In genomic region chr15:81522036-81522751, GRCm38 (mm10) we compare ENCODE assay signal across 8 mouse cellular contexts. TPM values are rescaled to one million over a fixed set of nuclear protein-coding genes. Genes with fewer than 3 reads are reported as not detected.
DNase-seq lines count a peak whose midpoint lies in the region; ATAC-seq and TF ChIP-seq lines count a peak whose summit lies in the region.

No protein-coding gene starts in this region.

- DNase-seq in CD4-positive helper T cell, adult 2 months (ENCODE audit: low read depth, low spot score) = peak; percentile 85
- DNase-seq in adrenal gland, postnatal 25 days = peak; percentile 72
- DNase-seq in lung, embryonic 14.5 days = peak; percentile 68
- peak; percentile 75 for DNase-seq in thymus, postnatal 0 days (ENCODE audit: low spot score)

- no peaks in the 10 kb centered on the region for H3K27me3 ChIP-seq in embryonic facial prominence, embryonic 13.5 days
- no peaks in the 10 kb centered on the region for H3K27me3 ChIP-seq in heart, embryonic 12.5 days (replicated peaks)
- no peaks in the 10 kb centered on the region for H3K27me3 ChIP-seq in kidney, embryonic 15.5 days
- no peaks in the 10 kb centered on the region for H3K27me3 ChIP-seq in lung, embryonic 14.5 days (ENCODE audit: insufficient read depth, low read length)
- no peaks in the 10 kb centered on the region; the same call in 1 of the 2 replicates for H3K27me3 ChIP-seq in neural tube, embryonic 15.5 days (replicated peaks)

- H3K9me3 ChIP-seq in embryonic facial prominence, embryonic 13.5 days = no peaks in the 10 kb centered on the region
- no peaks in the 10 kb centered on the region for H3K9me3 ChIP-seq in heart, embryonic 12.5 days (replicated peaks)
- H3K9me3 ChIP-seq in kidney, embryonic 15.5 days (replicated peaks) = no peaks in the 10 kb centered on the region
- no peaks in the 10 kb centered on the region for H3K9me3 ChIP-seq in lung, embryonic 14.5 days (ENCODE audit: low read depth, low read length)
- no peaks in the 10 kb centered on the region for H3K9me3 ChIP-seq in neural tube, embryonic 15.5 days (replicated peaks)

- peak overlapping the region; percentile 94 for H3K4me2 ChIP-seq in embryonic facial prominence, embryonic 13.5 days
- peak overlapping the region; percentile 81 for H3K4me2 ChIP-seq in heart, embryonic 12.5 days
- peak overlapping the region; percentile 99 for H3K4me2 ChIP-seq in kidney, embryonic 15.5 days
- H3K4me2 ChIP-seq in lung, embryonic 14.5 days = peak overlapping the region; percentile 97
- peak overlapping the region; percentile 94 for H3K4me2 ChIP-seq in neural tube, embryonic 15.5 days

- ATAC-seq in embryonic facial prominence, embryonic 13.5 days (ENCODE audit: insufficient number of reproducible peaks, insufficient read depth, low FRiP score, low TSS enrichment, low read depth) = peak; percentile 12; the same call in 1 of the 2 replicates
- ATAC-seq in heart, embryonic 12.5 days (ENCODE audit: insufficient number of reproducible peaks, low FRiP score) = peak; percentile 48
- peak; percentile 52 for ATAC-seq in kidney, embryonic 15.5 days (replicated peaks; ENCODE audit: low FRiP score)
- ATAC-seq in lung, embryonic 14.5 days (ENCODE audit: insufficient read depth) = peak; percentile 42
- peak; percentile 64 for ATAC-seq in neural tube, embryonic 15.5 days (ENCODE audit: low FRiP score)

- under 1% methylated on average over 38 of the region's 38 CpGs for WGBS in embryonic facial prominence, embryonic 13.5 days
- WGBS in heart, embryonic 12.5 days = 0% methylated on average over 38 of the region's 38 CpGs
- WGBS in kidney, embryonic 15.5 days = under 1% methylated on average over 38 of the region's 38 CpGs
- WGBS in lung, embryonic 14.5 days = under 1% methylated on average over 38 of the region's 38 CpGs
- WGBS in neural tube, embryonic 15.5 days = under 1% methylated on average over 38 of the region's 38 CpGs

- H3K9ac ChIP-seq in embryonic facial prominence, embryonic 13.5 days = peak overlapping the region; percentile 78
- H3K9ac ChIP-seq in heart, embryonic 12.5 days = peak overlapping the region; percentile 78
- H3K9ac ChIP-seq in kidney, embryonic 15.5 days = peak overlapping the region; percentile 69
- H3K9ac ChIP-seq in lung, embryonic 14.5 days = peak overlapping the region; percentile 68
- H3K9ac ChIP-seq in neural tube, embryonic 15.5 days (replicated peaks) = peak overlapping the region; percentile 74

- no peaks in the 10 kb centered on the region for H3K36me3 ChIP-seq in embryonic facial prominence, embryonic 13.5 days
- H3K36me3 ChIP-seq in heart, embryonic 12.5 days = no peaks in the 10 kb centered on the region
- H3K36me3 ChIP-seq in kidney, embryonic 15.5 days = no peaks in the 10 kb centered on the region
- no peaks in the 10 kb centered on the region for H3K36me3 ChIP-seq in lung, embryonic 14.5 days (ENCODE audit: insufficient read depth)
- H3K36me3 ChIP-seq in neural tube, embryonic 15.5 days = no peaks in the 10 kb centered on the region

- H3K4me1 ChIP-seq in embryonic facial prominence, embryonic 13.5 days = peaks cover 16% of the 10 kb centered on the region
- H3K4me1 ChIP-seq in heart, embryonic 12.5 days (replicated peaks) = peaks cover 10% of the 10 kb centered on the region; the same call in 1 of the 2 replicates
- peaks cover 14% of the 10 kb centered on the region for H3K4me1 ChIP-seq in kidney, embryonic 15.5 days
- H3K4me1 ChIP-seq in lung, embryonic 14.5 days (ENCODE audit: insufficient read depth) = no peaks in the 10 kb centered on the region
- peaks cover 16% of the 10 kb centered on the region for H3K4me1 ChIP-seq in neural tube, embryonic 15.5 days

- peak overlapping the region; percentile 86 for H3K27ac ChIP-seq in embryonic facial prominence, embryonic 13.5 days
- peak overlapping the region; percentile 97 for H3K27ac ChIP-seq in heart, embryonic 12.5 days (ENCODE audit: poor library complexity, severe bottlenecking)
- peak overlapping the region; percentile 95 for H3K27ac ChIP-seq in kidney, embryonic 15.5 days
- peak overlapping the region; percentile 90 for H3K27ac ChIP-seq in lung, embryonic 14.5 days (ENCODE audit: low read depth)
- peak overlapping the region; percentile 91 for H3K27ac ChIP-seq in neural tube, embryonic 15.5 days (replicated peaks)

- TF ChIP-seq CTCF in lung, embryonic 14.5 days (IDR thresholded peaks at IDR 0.05; ENCODE audit: low read depth) = no peak

- peak overlapping the region; percentile 63 for H3K4me3 ChIP-seq in embryonic facial prominence, embryonic 13.5 days
- peak overlapping the region; percentile 60 for H3K4me3 ChIP-seq in heart, embryonic 12.5 days
- peak overlapping the region; percentile 65 for H3K4me3 ChIP-seq in kidney, embryonic 15.5 days (replicated peaks)
- H3K4me3 ChIP-seq in lung, embryonic 14.5 days (ENCODE audit: low read depth, low read length) = peak overlapping the region; percentile 61
- H3K4me3 ChIP-seq in neural tube, embryonic 15.5 days (replicated peaks) = peak overlapping the region; percentile 60

RNA-seq across cellular contexts. Expression of gene Rbx1, which starts 56.1 kb away (rescaled TPM):
- 107 and 141 TPM in 2 replicates for total RNA-seq in adrenal gland, postnatal 25 days (2021)
- polyA plus RNA-seq in embryonic facial prominence, embryonic 13.5 days (2015; fragmentation: Nextera tagmentation; extraction: Ambion mirVana) = 507 and 527 TPM in 2 replicates
- 383 and 424 TPM in 2 replicates for polyA plus RNA-seq in heart, embryonic 12.5 days (2016; fragmentation: Nextera tagmentation; extraction: Ambion mirVana)
- polyA plus RNA-seq in kidney, embryonic 15.5 days (2015; fragmentation: Nextera tagmentation; extraction: Ambion mirVana) = 459 and 522 TPM in 2 replicates
- 539 and 550 TPM in 2 replicates for polyA plus RNA-seq in lung, embryonic 14.5 days (2014; fragmentation: Nextera tagmentation; extraction: Ambion mirVana)
- 407 and 418 TPM in 2 replicates for polyA plus RNA-seq in neural tube, embryonic 15.5 days (2015; fragmentation: Nextera tagmentation; extraction: Ambion mirVana)
- 650 and 668 TPM in 2 replicates for polyA plus RNA-seq in thymus, postnatal 0 days (2015; fragmentation: Nextera tagmentation; extraction: Ambion mirVana)

Comparison
In these comparisons a context has a peak if more than half of its experiments do, and no peak if none do; other contexts are left out.
1. Peak in every context shown above with its lines: DNase-seq, ATAC-seq, H3K4me3 ChIP-seq and H3K27ac ChIP-seq.
2. ATAC-seq: peak in every context shown above with its lines; median percentile 64 in neural tube, embryonic 15.5 days; 52 in kidney, embryonic 15.5 days; 48 in heart, embryonic 12.5 days; 42 in lung, embryonic 14.5 days; 12 in embryonic facial prominence, embryonic 13.5 days.